Mouse (Mus musculus): ENCODE results near the gene Stambp. TPM values are rescaled to one million over a fixed set of nuclear protein-coding genes. Genes with fewer than 3 reads are reported as not detected.

Stambp gene
- total and polyA plus RNA-seq, 3 experiments = 4.1 to 11.4 (median 4.6) TPM

DNA sequence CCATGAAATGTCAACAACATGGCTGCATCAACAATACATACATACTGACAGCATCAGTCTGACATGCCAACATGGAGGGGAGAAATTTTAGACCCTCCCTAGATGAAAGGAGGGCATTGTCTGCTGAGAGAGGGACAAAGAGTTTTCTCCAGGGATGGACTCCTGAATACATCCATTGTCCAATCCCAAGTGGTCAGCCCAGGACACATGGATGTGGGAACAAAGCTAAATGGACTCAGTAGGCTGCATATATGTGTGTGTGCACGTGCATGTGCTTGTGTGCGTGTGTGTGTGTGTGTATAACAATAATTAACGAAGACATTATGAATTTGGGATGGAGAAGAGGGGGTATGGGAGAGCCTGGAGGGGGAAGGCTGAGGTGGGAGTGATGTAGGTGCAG, 26.8 kb downstream of the Stambp start:
- Histone ChIP-seq H3K79me2 (replicated peaks; ENCODE audit: control insufficient read depth, extremely low read depth, insufficient read depth, poor library complexity, severe bottlenecking) (no peaks in the 10 kb centered on the region), H3K36me3 (replicated peaks in 1 of 2; ENCODE audit: control insufficient read depth in 1 of 2, insufficient read depth in 1 of 2, low read length in 1 of 2) (peaks cover 23 to 57% of the 10 kb centered on the region in 2 experiments), H3K9ac (ENCODE audit: insufficient read depth, low read depth) (no peak overlapping the region), H3K4me1 (ENCODE audit: control insufficient read depth in 1 of 2, insufficient read depth in 2 of 2) (no peaks in the 10 kb centered on the region), H3K27me3 (replicated peaks) (no peaks in the 10 kb centered on the region), H3K4me2 (ENCODE audit: insufficient read depth, low read depth, poor library complexity, severe bottlenecking) (no peak overlapping the region), H3K9me3 (replicated peaks; ENCODE audit: low read length) (no peaks in the 10 kb centered on the region), H3K4me3 (replicated peaks in 1 of 3; ENCODE audit: low read depth in 2 of 3, low read length in 2 of 3, poor library complexity in 1 of 3) (no peak overlapping the region), H3K27ac (ENCODE audit: insufficient read depth, low read depth) (no peak overlapping the region)
- DNase-seq (ENCODE audit: extremely low read depth) = no peak
- TF ChIP-seq RAD21 (IDR thresholded peaks at IDR 0.05; ENCODE audit: low read depth, low read length) = no peak
- no peak for TF ChIP-seq POLR2AphosphoS2 (IDR thresholded peaks at IDR 0.05; ENCODE audit: low read depth, low read length)
- no peak for TF ChIP-seq GABPA (IDR thresholded peaks at IDR 0.05; ENCODE audit: insufficient replicate concordance, low read depth, low read length)
- TF ChIP-seq MAZ (IDR thresholded peaks at IDR 0.05; ENCODE audit: low read depth, low read length) = no peak
- TF ChIP-seq ZKSCAN1 (IDR thresholded peaks at IDR 0.05; ENCODE audit: borderline replicate concordance, low read depth, low read length) = no peak
- TF ChIP-seq MYC (IDR thresholded peaks at IDR 0.05; ENCODE audit: low read depth, low read length) = no peak
- TF ChIP-seq MAX (IDR thresholded peaks at IDR 0.05; ENCODE audit: low read length) = no peak
- no peak for TF ChIP-seq E2F4 (IDR thresholded peaks at IDR 0.05; ENCODE audit: insufficient replicate concordance, low read depth, low read length)
- TF ChIP-seq BHLHE40 (IDR thresholded peaks at IDR 0.05; ENCODE audit: low read depth, low read length) = no peak
- TF ChIP-seq ELF1 (IDR thresholded peaks at IDR 0.05; ENCODE audit: low read depth, low read length) = no peak
- TF ChIP-seq ZMIZ1 (IDR thresholded peaks at IDR 0.05; ENCODE audit: low read depth, low read length) = no peak
- TF ChIP-seq CHD1 (IDR thresholded peaks at IDR 0.05; ENCODE audit: low read depth, low read length) = no peak
- no peak for TF ChIP-seq MAFK (IDR thresholded peaks at IDR 0.05; ENCODE audit: insufficient replicate concordance, low read length)
- no peak for TF ChIP-seq ZNF384 (IDR thresholded peaks at IDR 0.05; ENCODE audit: low read depth, low read length)
- no peak for TF ChIP-seq MEF2A (IDR thresholded peaks at IDR 0.05; ENCODE audit: borderline replicate concordance, low read depth, low read length)
- no peak for TF ChIP-seq NRF1 (IDR thresholded peaks at IDR 0.05; ENCODE audit: low read depth, low read length)
- TF ChIP-seq NELFE (IDR thresholded peaks at IDR 0.05; ENCODE audit: low read depth, low read length) = no peak
- no peak for TF ChIP-seq CTCF (conservative IDR thresholded peaks at IDR 0.05 in 1 of 2, IDR thresholded peaks at IDR 0.05 in 1 of 2; ENCODE audit: low read depth in 2 of 2, low read length in 2 of 2)
- dilution Hi-C loops (cut with MboI; ENCODE audit: extremely low pct_ligation_motif_present, extremely low pct_unique_long_range_greater_than_20kb, low sequenced_read_pairs) (no loop called here), in situ Hi-C loops (cut with MboI; ENCODE audit: low pct_ligation_motif_present, low pct_unique_long_range_greater_than_20kb, low sequenced_read_pairs) (no loop called here)

DNA sequence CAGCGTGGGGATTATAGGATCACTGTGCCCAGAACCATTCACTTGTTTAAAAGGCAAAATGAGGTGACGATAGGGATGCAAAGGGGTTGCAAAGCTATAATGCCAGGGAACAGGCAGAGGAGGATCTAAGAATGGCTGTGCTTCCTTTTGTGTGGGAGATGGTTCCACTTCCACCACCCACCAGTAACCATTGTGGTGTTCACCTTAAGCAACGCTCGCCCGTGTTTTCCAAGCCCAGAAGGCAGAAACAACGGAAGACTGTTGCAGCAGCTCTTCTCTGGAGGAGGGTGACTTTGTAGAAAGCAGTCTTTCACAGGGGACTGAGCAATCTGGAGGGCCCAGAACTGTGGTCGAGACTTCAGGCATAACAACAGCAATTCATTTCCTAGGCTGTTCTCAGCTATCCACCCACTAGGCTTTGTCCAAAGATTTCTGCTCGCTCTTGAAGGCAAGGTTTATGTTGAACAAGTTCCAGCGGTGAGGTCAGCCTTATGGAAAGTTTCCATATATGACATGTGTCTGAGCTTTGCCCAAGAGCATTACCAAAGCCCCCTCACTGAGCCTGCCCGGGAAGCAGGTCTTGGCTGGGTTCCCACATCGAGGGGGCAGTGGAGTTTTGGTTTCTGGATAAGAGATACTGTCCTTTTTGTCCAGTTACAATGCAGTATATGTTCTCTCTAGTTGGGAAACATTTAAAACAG, 30.6 kb downstream of the Stambp start:
- no peak overlapping the region for H3K9ac ChIP-seq (ENCODE audit: insufficient read depth, low read depth)
- in situ Hi-C loops (cut with MboI; ENCODE audit: low pct_ligation_motif_present, low pct_unique_long_range_greater_than_20kb, low sequenced_read_pairs) = no loop called here
- TF ChIP-seq E2F4 (IDR thresholded peaks at IDR 0.05; ENCODE audit: insufficient replicate concordance, low read depth, low read length) (no peak), MYC (IDR thresholded peaks at IDR 0.05; ENCODE audit: low read depth, low read length) (no peak), ETS1 (conservative IDR thresholded peaks at IDR 0.05; ENCODE audit: low read depth, low read length) (no peak), GABPA (IDR thresholded peaks at IDR 0.05; ENCODE audit: insufficient replicate concordance, low read depth, low read length) (no peak), UBTF (IDR thresholded peaks at IDR 0.05; ENCODE audit: low read depth, low read length) (no peak), ELF1 (IDR thresholded peaks at IDR 0.05; ENCODE audit: low read depth, low read length) (no peak)
- H3K4me2 ChIP-seq (ENCODE audit: insufficient read depth, low read depth, poor library complexity, severe bottlenecking) = no peak overlapping the region
- H3K27me3 ChIP-seq (replicated peaks) = no peaks in the 10 kb centered on the region
- no peak overlapping the region for H3K4me3 ChIP-seq (replicated peaks in 1 of 3; ENCODE audit: low read depth in 2 of 3, low read length in 2 of 3, poor library complexity in 1 of 3)
- H3K79me2 ChIP-seq (replicated peaks; ENCODE audit: control insufficient read depth, extremely low read depth, insufficient read depth, poor library complexity, severe bottlenecking) = no peaks in the 10 kb centered on the region
- peaks cover 15 to 46% of the 10 kb centered on the region in 2 experiments for H3K36me3 ChIP-seq (replicated peaks in 1 of 2; ENCODE audit: control insufficient read depth in 1 of 2, insufficient read depth in 1 of 2, low read length in 1 of 2)
- DNase-seq (ENCODE audit: extremely low read depth) = no peak
- H3K27ac ChIP-seq (ENCODE audit: insufficient read depth, low read depth) = no peak overlapping the region
- H3K9me3 ChIP-seq (replicated peaks; ENCODE audit: low read length) = no peaks in the 10 kb centered on the region
- H3K4me1 ChIP-seq (ENCODE audit: control insufficient read depth in 1 of 2, insufficient read depth in 2 of 2) = peaks cover 0 to 1% of the 10 kb centered on the region in 2 experiments; a peak in 2 of 4 replicates
- dilution Hi-C loops (cut with MboI; ENCODE audit: extremely low pct_ligation_motif_present, extremely low pct_unique_long_range_greater_than_20kb, low sequenced_read_pairs) = no loop called here

Measured in CH12.LX (cell line).